Mouse (Mus musculus) liver, adult 2 months (tissue): ENCODE data around the gene Map2k2.

Source experiments
- CTCF ChIP-seq: fragments of 200-500 bp; IDR thresholded peaks from 2 replicates; pipeline ENCODE4 v1.5.1; 2011; ENCODE audit warnings: low read depth, low read length, control low read depth
- POLR2A ChIP-seq: fragments of 200-500 bp; IDR thresholded peaks from 2 replicates; pipeline ENCODE4 v1.6.1; 2011; ENCODE audit warnings: low read length, control low read depth; ENCODE audit not compliant: insufficient read depth; ENCODE audit errors: extremely low read depth

GRCm38 (mm10) chr10:81082168-81082960, 23.4 kb upstream of the Map2k2 start:
- TF ChIP-seq CTCF (peak; percentile 69), POLR2A (0 out of 2 replicates have a peak, but pooled peaks have one; percentile 28)
